Mouse (Mus musculus) embryonic facial prominence, embryonic 15.5 days (tissue): ENCODE measurements around the gene Dnajc4. TPM values are rescaled to one million over a fixed set of nuclear protein-coding genes. Genes with fewer than 3 reads are reported as not detected.

Experiments
- ATAC-seq: fragments of 200-750 bp; cut with Nextera tagmentation; 2 replicates; pipeline ENCODE4 v1.8.0; 2017; ENCODE audit warnings: low read depth, moderate TSS enrichment; ENCODE audit not compliant: insufficient number of reproducible peaks, low FRiP score, low TSS enrichment
- H3K27ac ChIP-seq: fragments of 300-500 bp; sonication (generic); replicated peaks from 2 replicates; pipeline ENCODE4 v1.5.1; 2015; ENCODE audit warnings: mild to moderate bottlenecking, inconsistent platforms
- H3K27me3 ChIP-seq: fragments of 300-500 bp; sonication (generic); 2 replicates; pipeline ENCODE4 v1.6.1; 2015; ENCODE audit warnings: inconsistent platforms
- H3K36me3 ChIP-seq: fragments of 300-500 bp; sonication (generic); 2 replicates; pipeline ENCODE4 v1.6.1; 2015; ENCODE audit warnings: mild to moderate bottlenecking, inconsistent platforms
- H3K4me1 ChIP-seq: fragments of 300-500 bp; sonication (generic); 2 replicates; pipeline ENCODE4 v1.6.1; 2015; ENCODE audit warnings: inconsistent platforms
- H3K4me2 ChIP-seq: fragments of 300-500 bp; sonication (generic); replicated peaks from 2 replicates; pipeline ENCODE4 v1.6.1; 2015; ENCODE audit warnings: mild to moderate bottlenecking, inconsistent platforms
- H3K4me3 ChIP-seq: fragments of 300-500 bp; sonication (generic); replicated peaks from 2 replicates; pipeline ENCODE4 v1.5.1; 2015; ENCODE audit warnings: mild to moderate bottlenecking, inconsistent platforms
- H3K9ac ChIP-seq: fragments of 300-500 bp; sonication (generic); 2 replicates; pipeline ENCODE4 v1.6.1; 2015; ENCODE audit warnings: inconsistent platforms
- H3K9me3 ChIP-seq: fragments of 300-500 bp; sonication (generic); replicated peaks from 2 replicates; pipeline ENCODE4 v1.6.1; 2016; ENCODE audit warnings: inconsistent platforms
- WGBS: fragments of 180-500 bp; shearing (Covaris S2); methylation state at CpG from one replicate; pipeline ENCODE4 v1.1.7; 2015; 5-methylcytosine and 5-hydroxymethylcytosine counted together
- polyA plus RNA-seq: library from polyadenylated mRNA; unstranded; fragments of >200 nt; fragmentation: Nextera tagmentation; extraction: Ambion mirVana; gene quantifications from 2 replicates; pipeline ENCODE4 v1.2.1, GENCODE M21; 2015

Dnajc4 gene
- polyA plus RNA-seq, 1 experiment from 2014 or later, result 27.9 TPM

DNA sequence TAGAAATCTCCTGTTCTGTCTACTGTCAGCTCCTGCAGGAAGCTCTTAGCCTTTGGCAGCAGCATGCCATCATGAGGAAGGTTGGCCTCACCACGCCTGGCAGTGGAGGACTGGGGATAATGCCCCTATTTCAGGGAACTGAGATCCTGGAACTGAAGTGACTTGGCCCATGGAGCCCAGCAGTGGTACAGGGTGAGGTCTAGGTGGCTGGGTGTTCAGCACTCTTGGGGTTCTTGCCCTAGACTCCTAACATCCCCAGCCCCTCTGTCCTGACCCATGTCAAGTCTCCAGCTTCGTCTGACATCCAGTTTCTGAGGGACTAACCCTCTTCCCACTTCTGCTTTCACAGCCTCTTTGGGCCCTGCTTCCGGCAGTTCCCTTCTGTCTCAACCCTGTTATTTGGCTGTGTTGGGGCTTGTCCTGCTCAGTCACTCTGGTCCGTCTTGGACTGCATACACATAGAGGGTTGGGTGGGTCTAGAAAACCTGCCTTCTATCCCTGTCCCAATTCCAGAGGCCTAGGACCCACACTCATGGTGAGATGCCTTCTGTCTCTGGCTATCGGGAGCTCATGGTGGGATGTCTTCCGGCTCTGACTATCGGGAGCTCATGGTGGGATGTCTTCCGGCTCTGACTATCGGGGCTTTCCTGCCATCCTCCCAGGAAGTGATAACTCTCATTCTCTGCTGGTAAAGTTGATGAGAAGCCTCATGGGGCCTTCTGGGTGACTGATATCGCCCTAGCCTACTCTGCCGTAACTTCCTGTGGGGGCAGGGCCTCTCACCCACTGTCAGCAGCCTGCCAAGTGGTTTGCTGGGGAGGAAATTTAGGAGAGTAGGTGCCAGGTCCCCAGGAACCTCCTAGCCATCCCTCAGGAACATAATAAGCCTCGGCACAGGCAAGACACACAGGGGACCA lies 25.4 kb upstream of the Dnajc4 start:
- H3K36me3 ChIP-seq, result peaks cover 44% of the 10 kb centered on the region
- no peaks in the 10 kb centered on the region for H3K9me3 ChIP-seq
- no peak overlapping the region for H3K4me2 ChIP-seq
- H3K27me3 ChIP-seq, result no peaks in the 10 kb centered on the region
- no peak overlapping the region for H3K9ac ChIP-seq
- ATAC-seq, result no peak
- no peaks in the 10 kb centered on the region for H3K4me1 ChIP-seq
- WGBS, result 78% methylated on average over 12 of the region's 12 CpGs
- H3K4me3 ChIP-seq, result no peak overlapping the region
- no peak overlapping the region for H3K27ac ChIP-seq

DNA sequence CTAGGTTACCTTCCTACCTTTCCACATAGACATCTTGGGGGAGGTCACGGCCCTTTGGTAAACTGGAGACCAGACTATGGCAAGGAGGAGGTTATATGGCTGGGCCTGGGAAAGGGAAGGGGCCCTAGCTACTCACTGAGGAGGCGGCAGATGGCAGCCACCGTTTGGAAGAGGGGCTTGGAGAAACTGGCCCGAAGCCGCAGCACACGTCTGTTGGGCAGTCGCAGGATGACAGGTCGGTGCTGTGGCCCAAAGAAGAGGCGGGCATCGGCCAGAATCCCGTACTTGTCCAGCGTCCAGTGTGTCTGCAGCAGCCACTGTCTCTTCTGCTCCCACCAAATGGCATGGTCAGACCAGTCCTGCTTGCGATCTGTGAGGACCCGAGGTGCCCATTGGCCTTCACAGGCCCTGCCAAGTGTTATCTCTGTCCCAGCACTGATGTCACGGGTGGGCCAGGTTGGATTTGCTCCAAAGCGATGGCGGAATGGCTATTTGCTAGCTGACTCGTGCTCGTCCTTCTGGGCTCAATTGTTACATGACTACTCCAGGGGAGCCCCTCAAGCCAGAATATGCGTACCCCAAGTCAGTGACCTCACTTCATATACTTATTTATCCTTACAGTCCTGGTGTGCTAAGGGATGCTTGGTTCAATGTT lies 22.2 kb upstream of the Dnajc4 start:
- ATAC-seq, result no peak
- WGBS, result 90% methylated on average over 20 of the region's 20 CpGs
- no peaks in the 10 kb centered on the region for H3K27me3 ChIP-seq
- H3K4me3 ChIP-seq, result no peak overlapping the region
- H3K9ac ChIP-seq, result no peak overlapping the region
- no peaks in the 10 kb centered on the region for H3K4me1 ChIP-seq
- no peak overlapping the region for H3K27ac ChIP-seq
- H3K9me3 ChIP-seq, result no peaks in the 10 kb centered on the region
- H3K36me3 ChIP-seq, result peaks cover 13% of the 10 kb centered on the region
- no peak overlapping the region for H3K4me2 ChIP-seq

DNA sequence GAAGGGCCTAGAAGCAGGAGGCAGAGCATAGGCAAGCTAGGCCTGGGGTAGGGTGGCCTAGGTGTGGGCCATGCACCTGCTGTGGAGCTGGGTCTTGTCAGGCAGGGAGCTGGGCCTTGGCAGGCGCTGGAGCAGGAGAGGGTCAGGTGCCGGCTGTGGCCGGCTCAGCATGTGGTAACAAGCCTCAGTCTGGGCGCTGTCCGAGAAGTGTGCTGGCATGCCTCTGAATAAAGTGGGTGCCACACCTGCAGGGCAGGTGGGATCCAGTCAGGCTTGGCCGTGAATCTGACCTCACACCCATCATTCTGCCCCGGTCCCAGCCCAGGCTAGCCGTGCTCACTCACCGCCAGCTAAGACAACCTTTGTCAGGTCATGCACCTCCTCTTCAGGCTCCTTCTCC lies 21.6 kb upstream of the Dnajc4 start:
- WGBS, result 86% methylated on average over 9 of the region's 9 CpGs
- H3K9ac ChIP-seq, result no peak overlapping the region
- no peak overlapping the region for H3K27ac ChIP-seq
- H3K4me3 ChIP-seq, result no peak overlapping the region
- H3K9me3 ChIP-seq, result no peaks in the 10 kb centered on the region
- no peaks in the 10 kb centered on the region for H3K27me3 ChIP-seq
- H3K36me3 ChIP-seq, result peaks cover 7% of the 10 kb centered on the region; the same call in 1 of the 2 replicates
- no peak overlapping the region for H3K4me2 ChIP-seq
- no peak for ATAC-seq
- no peaks in the 10 kb centered on the region for H3K4me1 ChIP-seq

DNA sequence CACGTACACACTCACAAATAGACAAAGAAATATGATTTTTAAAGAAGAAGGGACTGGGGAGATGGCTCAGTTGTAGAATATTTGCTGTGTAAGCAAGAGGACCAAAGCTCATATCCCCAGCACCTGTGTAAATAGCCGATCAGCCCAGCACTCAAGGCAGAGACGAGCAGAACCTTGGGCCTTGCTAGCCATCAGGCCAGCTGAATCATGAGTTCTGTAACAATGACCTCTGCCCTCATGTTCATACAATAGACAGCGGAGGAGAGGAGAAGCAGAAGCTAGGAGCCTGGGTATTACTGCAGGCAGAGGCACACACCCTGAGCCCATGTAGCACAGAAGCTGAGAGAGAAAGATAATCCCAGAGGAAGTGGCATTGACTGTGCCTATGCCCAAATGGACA lies 20.1 kb upstream of the Dnajc4 start:
- H3K4me2 ChIP-seq, result no peak overlapping the region
- no peak overlapping the region for H3K4me3 ChIP-seq
- no peak overlapping the region for H3K27ac ChIP-seq
- no peaks in the 10 kb centered on the region for H3K36me3 ChIP-seq
- no peaks in the 10 kb centered on the region for H3K9me3 ChIP-seq
- no peak for ATAC-seq
- WGBS, result 80% methylated on average over 4 of the region's 4 CpGs
- no peaks in the 10 kb centered on the region for H3K27me3 ChIP-seq
- no peak overlapping the region for H3K9ac ChIP-seq
- no peaks in the 10 kb centered on the region for H3K4me1 ChIP-seq

DNA sequence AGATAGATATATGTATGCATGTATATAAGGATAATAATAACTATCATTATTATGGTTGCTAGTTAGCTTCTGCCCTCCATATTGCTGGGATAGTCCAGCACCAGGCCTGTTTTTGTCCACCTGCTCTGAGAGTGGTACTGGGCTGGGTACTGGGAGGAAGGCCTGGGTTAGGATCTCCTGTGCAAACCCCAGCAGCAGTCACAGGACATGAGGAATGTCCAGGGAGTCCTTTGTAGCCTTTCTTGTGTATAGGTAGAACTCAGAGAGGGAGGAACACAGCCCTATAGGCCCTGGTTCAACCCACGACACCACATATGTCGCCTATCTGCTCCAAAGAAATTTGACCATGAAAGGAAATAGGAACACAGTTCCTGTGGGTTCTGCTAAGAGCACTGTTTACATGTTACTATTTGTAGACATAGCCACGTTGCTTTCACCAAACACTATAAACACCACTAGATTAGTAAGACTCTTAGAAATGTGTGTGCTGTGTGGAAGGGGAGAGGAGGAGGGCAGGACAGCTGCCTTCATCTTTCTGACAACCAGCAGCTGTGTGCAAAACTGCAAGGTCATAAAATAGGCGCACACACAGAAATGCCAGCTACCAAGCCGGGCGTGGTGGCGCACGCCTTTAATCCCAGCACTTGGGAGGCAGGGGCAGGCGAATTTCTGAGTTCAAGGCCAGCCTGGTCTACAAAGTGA lies 14.7 kb upstream of the Dnajc4 start:
- no peaks in the 10 kb centered on the region for H3K27me3 ChIP-seq
- 79% methylated on average over 9 of the region's 9 CpGs for WGBS
- no peak overlapping the region for H3K4me3 ChIP-seq
- no peak; the same call in 1 of the 2 replicates for ATAC-seq
- no peaks in the 10 kb centered on the region for H3K9me3 ChIP-seq
- 0 out of 2 replicates have a peak overlapping the region, but pooled peaks have one; percentile 17 for H3K27ac ChIP-seq
- no peak overlapping the region for H3K4me2 ChIP-seq
- no peaks in the 10 kb centered on the region for H3K36me3 ChIP-seq
- no peaks in the 10 kb centered on the region for H3K4me1 ChIP-seq
- no peak overlapping the region for H3K9ac ChIP-seq

DNA sequence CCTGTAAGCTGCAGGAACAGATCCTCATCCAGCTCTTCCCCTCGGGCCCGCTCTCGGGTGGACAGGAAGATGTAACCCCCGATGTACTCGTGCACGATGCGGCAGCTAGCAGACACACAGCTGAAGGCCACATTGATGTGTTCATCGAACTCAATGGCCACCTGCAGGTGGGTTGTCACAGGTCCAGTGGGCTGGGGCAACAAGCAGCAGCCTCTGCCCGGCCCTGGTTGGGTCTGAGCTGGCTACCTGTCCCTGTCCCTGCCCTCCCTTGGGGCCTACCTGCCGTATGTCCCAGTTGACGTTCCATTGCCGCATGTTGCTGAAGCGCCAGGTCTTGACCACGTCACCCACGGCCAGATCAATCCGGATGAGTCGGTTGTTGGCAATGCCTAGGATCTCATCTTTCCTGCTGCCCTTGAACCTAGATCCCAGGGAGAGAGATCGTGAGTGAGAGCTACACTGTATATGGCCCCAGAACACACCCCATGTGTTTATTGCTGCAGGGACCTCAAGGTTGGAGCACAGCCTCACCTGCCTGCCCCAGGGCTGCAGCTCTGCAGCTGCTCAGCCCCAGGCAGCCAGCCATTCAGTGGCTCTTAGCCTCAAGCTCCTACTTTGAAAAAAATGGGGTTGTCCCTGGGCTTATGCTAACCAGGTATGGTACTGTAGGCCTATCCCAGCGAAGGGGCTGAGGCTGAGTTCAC lies 7.1 kb upstream of the Dnajc4 start:
- Histone ChIP-seq H3K27me3 (no peaks in the 10 kb centered on the region), H3K9me3 (no peaks in the 10 kb centered on the region), H3K4me3 (no peak overlapping the region), H3K27ac (no peak overlapping the region), H3K36me3 (peaks cover 21% of the 10 kb centered on the region), H3K4me1 (peaks cover 30% of the 10 kb centered on the region), H3K4me2 (no peak overlapping the region), H3K9ac (no peak overlapping the region)
- no peak for ATAC-seq
- 93% methylated on average over 19 of the region's 19 CpGs for WGBS

DNA sequence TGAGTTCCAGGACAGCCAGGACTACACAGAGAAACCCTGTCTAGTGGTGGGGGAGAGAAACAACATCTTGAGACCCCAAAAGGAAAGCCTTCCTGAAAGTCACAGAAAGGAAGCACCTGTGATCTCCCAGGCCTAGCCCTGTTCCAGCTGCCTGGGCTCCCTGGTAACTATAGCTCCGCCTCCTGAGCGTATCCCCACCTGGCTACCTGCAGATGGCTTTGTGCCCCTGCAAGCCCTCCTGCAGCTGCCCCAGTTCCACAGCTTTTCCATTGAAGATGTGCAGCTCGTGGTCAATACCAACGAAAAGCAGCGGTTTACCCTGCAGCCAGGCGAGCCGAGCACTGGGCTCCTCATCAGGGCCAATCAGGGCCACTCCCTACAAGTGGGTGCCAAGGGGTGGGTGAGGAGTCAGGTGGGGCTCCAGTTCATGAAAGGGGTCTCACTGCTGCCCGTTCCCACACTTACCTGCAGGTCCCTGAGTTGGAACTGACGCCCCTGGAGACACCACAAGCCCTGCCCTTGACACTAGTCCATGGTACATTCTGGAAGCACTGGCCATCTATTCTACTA lies 5.4 kb upstream of the Dnajc4 start:
- no peak overlapping the region for H3K4me3 ChIP-seq
- no peak overlapping the region for H3K27ac ChIP-seq
- 80% methylated on average over 9 of the region's 9 CpGs for WGBS
- no peaks in the 10 kb centered on the region for H3K9me3 ChIP-seq
- H3K27me3 ChIP-seq, result no peaks in the 10 kb centered on the region
- no peak for ATAC-seq
- H3K9ac ChIP-seq, result no peak overlapping the region
- H3K4me2 ChIP-seq, result no peak overlapping the region
- H3K36me3 ChIP-seq, result peaks cover 21% of the 10 kb centered on the region
- peaks cover 37% of the 10 kb centered on the region for H3K4me1 ChIP-seq

DNA sequence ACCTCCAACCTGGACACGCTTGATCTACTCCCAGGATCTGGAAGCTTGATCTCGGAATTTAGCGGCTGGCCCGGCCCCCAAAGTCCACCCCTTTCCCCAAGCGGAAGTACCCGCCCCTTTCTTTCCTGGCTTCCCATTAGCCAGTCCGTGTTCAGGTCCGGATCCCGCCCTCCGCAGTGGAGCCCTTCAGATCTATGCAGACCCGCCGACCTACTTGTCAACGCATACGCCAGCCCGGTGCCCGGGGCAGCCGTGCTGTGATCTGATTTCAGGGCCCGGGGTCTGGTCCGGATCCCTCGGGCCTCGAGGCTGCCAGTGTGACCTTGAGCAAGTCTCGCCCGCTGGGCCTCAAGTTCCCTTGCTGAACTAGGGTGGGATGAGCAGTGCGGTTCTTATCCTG lies 3.6 kb upstream of the Dnajc4 start, which contains the start of the genes Nudt22 and Trpt1:
TSS of gene Nudt22 (minus strand) at position 112 of the 400 bp plus-strand sequence.
TSS of gene Trpt1 (plus strand) at position 126 of the 400 bp plus-strand sequence.
- H3K4me1 ChIP-seq, result peaks cover 47% of the 10 kb centered on the region
- no peaks in the 10 kb centered on the region for H3K9me3 ChIP-seq
- H3K36me3 ChIP-seq, result peaks cover 21% of the 10 kb centered on the region
- H3K9ac ChIP-seq, result peak within 1 kb of the TSS; percentile 59
- peak within 1 kb of the TSS; percentile 53 for H3K4me3 ChIP-seq
- H3K4me2 ChIP-seq, result peak within 1 kb of the TSS; percentile 76
- H3K27me3 ChIP-seq, result no peaks in the 10 kb centered on the region
- peak; percentile 74 for ATAC-seq
- under 1% methylated on average over 24 of the region's 24 CpGs for WGBS
- peak within 1 kb of the TSS; percentile 68 for H3K27ac ChIP-seq

DNA sequence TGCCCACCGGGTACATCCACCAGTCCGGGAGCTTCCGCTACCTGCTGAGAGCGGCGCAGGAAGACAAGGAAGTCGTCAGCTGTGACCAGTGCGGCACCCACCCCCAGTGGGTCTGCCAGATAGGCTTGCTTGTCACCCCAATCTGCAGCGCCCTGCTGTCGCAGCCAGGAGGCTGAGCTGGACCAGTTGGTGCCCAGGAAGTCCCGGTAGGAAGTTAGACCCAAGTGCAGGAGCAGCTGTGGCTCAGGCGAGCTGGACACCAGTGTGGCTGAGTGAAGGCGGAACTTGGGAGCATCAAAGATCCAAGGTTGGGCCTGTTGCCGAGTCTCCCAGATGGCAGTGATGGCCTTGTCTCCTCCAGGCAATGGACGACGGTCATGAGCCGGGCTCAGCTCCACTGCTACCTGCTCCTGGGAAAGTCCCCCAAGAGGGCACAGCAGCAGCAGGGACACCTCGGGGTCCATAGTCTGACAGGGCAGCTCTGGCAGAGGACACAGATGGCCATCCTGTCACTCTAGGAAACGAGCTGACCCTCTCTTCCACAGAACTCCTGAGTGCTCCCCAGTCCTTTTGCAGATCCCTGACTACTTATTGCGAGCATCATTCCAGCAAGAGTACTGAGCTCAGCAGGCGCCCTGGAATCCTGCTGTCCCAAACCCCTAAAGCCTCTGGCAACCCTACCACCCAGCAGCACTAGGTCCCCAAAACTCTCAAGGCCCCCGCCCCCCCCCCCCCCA lies 3.1 kb upstream of the Dnajc4 start:
- Histone ChIP-seq H3K27ac (peak overlapping the region; percentile 34; the same call in 1 of the 2 replicates), H3K9ac (peak overlapping the region; percentile 59), H3K27me3 (no peaks in the 10 kb centered on the region), H3K4me1 (peaks cover 52% of the 10 kb centered on the region), H3K9me3 (no peaks in the 10 kb centered on the region), H3K36me3 (peaks cover 20% of the 10 kb centered on the region), H3K4me2 (peak overlapping the region; percentile 76), H3K4me3 (peak overlapping the region; percentile 53)
- 41% methylated on average over 21 of the region's 21 CpGs for WGBS
- ATAC-seq, result no peak

DNA sequence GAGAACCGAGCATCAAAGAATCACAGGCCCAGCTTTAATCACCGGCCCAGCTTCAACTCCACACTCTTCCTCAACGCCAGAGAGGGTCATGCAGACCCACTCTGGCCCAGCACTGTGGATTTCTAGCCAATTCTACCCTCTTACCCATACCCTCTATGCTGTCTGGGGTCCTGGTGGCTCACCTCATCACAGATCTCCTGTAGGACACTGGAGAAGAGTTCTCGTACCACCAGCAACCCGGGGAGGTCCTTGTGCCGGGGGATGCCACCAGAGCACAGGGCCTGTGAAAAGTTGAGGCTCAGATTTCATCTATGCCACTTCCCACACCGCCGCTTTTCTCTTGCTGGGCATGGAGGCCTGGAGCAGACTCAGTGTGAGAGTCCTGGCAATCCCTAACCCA lies 2.1 kb upstream of the Dnajc4 start:
- no peak for ATAC-seq
- 0 out of 2 replicates have a peak overlapping the region, but pooled peaks have one; percentile 76 for H3K4me2 ChIP-seq
- 81% methylated on average over 8 of the region's 8 CpGs for WGBS
- peak overlapping the region; percentile 53; the same call in 1 of the 2 replicates for H3K4me3 ChIP-seq
- no peaks in the 10 kb centered on the region for H3K27me3 ChIP-seq
- no peaks in the 10 kb centered on the region for H3K9me3 ChIP-seq
- H3K4me1 ChIP-seq, result peaks cover 52% of the 10 kb centered on the region
- H3K9ac ChIP-seq, result no peak overlapping the region
- H3K27ac ChIP-seq, result no peak overlapping the region
- H3K36me3 ChIP-seq, result peaks cover 12% of the 10 kb centered on the region
